Mouse (Mus musculus) heart, adult 2 months (tissue): ENCODE results near the gene Cblb.

Experiments used
- CTCF ChIP-seq: fragments of 200-600 bp; IDR thresholded peaks from 2 replicates; pipeline ENCODE4 v1.8.1; 2022; ENCODE audit warnings: antibody characterized with exemption, mild to moderate bottlenecking, moderate library complexity
- EP300 ChIP-seq: fragments of 200-500 bp; IDR thresholded peaks from 2 replicates; pipeline ENCODE4 v1.6.1; 2011; ENCODE audit warnings: low read depth, low read length, control low read depth; ENCODE audit not compliant: insufficient read depth
- POLR2A ChIP-seq: fragments of 200-500 bp; IDR thresholded peaks from 2 replicates; pipeline ENCODE4 v1.6.1; 2011; ENCODE audit warnings: mild to moderate bottlenecking, low read depth, low read length, control low read depth; ENCODE audit not compliant: insufficient read depth

GRCm38 (mm10) chr16:52032376-52033330 lies 1.6 kb downstream of the Cblb start:
- TF ChIP-seq EP300 (no peak), CTCF (no peak), POLR2A (no peak)
